Mouse (Mus musculus) neural tube, embryonic 14.5 days (tissue): ENCODE measurements at regions not wholly inside any gene's neighbourhood (a gene's known extent, or its start where the extent isn't known, plus 50 kb on each side); places are given as distances from the start of the nearest gene placed in this dataset.

ENCODE experiments used
- ATAC-seq: fragments of 200-750 bp; cut with Nextera tagmentation; 2 replicates; pipeline ENCODE4 v1.8.0; 2017; ENCODE audit warnings: low read depth, mild to moderate bottlenecking, moderate TSS enrichment, moderate library complexity
- H3K27ac ChIP-seq: fragments of 300-500 bp; sonication (generic); 2 replicates; pipeline ENCODE4 v1.5.1; 2014; ENCODE audit warnings: low read depth, mild to moderate bottlenecking, control low read depth, low read length, moderate library complexity, mixed read lengths
- H3K27me3 ChIP-seq: fragments of 300-500 bp; sonication (generic); 2 replicates; pipeline ENCODE4 v1.6.1; 2014; ENCODE audit warnings: low read length; ENCODE audit not compliant: control insufficient read depth, insufficient read depth
- H3K36me3 ChIP-seq: fragments of 300-500 bp; sonication (generic); 2 replicates; pipeline ENCODE4 v1.6.1; 2014; ENCODE audit warnings: low read length, mixed read lengths; ENCODE audit not compliant: control insufficient read depth, insufficient read depth
- H3K4me1 ChIP-seq: fragments of 300-500 bp; sonication (generic); 2 replicates; pipeline ENCODE4 v1.6.1; 2014; ENCODE audit warnings: low read length; ENCODE audit not compliant: control insufficient read depth, insufficient read depth
- H3K4me2 ChIP-seq: fragments of 300-500 bp; sonication (generic); 2 replicates; pipeline ENCODE4 v1.6.1; 2014; ENCODE audit warnings: mild to moderate bottlenecking, low read depth, low read length, control low read depth
- H3K4me3 ChIP-seq: fragments of 300-500 bp; sonication (generic); 2 replicates; pipeline ENCODE4 v1.5.1; 2014; ENCODE audit warnings: low read depth, low read length, control low read depth, mixed read lengths
- H3K9ac ChIP-seq: fragments of 300-500 bp; sonication (generic); replicated peaks from 2 replicates; pipeline ENCODE4 v1.6.1; 2014; ENCODE audit warnings: low read depth, mild to moderate bottlenecking, control low read depth, low read length, mixed read lengths
- H3K9me3 ChIP-seq: fragments of 300-500 bp; sonication (generic); 2 replicates; pipeline ENCODE4 v1.6.1; 2016; ENCODE audit warnings: low read length; ENCODE audit not compliant: control insufficient read depth
- WGBS: fragments of 180-500 bp; shearing (Covaris S2); extraction: QIAGEN DNeasy Blood & Tissue Kit; methylation state at CpG from one replicate; pipeline ENCODE4 v1.1.7; 2014; 5-methylcytosine and 5-hydroxymethylcytosine counted together

DNA sequence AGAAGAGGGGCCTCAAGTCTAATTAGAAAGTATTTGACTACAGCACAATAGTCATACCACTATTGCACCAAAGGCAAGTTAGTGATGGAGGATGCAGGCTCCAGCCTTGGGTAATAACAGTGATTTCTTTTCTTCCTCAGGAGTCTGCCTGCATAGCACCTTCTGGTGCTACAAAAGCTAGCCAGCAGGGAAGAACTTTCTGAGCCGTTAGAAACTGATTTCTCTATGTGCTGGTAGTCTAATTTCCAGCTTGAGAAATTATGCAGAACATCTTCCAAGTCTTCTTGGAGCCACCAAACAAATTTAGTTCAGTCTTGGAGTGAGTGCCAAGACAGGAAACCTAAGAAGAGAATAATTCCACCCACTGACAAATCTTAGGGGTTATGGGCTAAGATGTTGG lies 115.2 kb upstream of the Foxa2 start:
- Histone ChIP-seq H3K4me3 (no peak overlapping the region), H3K4me2 (no peak overlapping the region), H3K27ac (no peak overlapping the region), H3K4me1 (no peaks in the 10 kb centered on the region), H3K36me3 (no peaks in the 10 kb centered on the region), H3K27me3 (no peaks in the 10 kb centered on the region), H3K9ac (no peak overlapping the region), H3K9me3 (no peaks in the 10 kb centered on the region)
- 19% methylated on average over 1 of the region's 1 CpGs for WGBS
- ATAC-seq = no peak

DNA sequence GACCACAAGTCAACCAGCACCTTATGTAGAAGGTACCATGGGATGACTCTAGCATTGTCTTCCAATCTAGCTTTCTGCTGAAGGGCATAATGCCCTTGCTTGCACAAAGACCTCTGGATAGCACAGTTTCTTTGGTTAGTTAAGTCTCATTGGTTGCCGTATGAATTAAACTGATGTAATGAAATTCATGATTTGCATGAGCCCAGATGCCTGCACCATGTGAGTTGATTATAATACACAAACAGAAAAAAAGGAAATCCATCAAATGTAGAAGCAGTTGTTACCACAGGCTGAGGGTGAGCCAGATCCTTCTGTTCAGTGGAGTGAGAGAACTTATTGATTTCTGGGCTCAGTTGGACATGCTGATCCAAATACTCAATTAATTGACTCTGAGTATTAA lies 115.8 kb upstream of the Foxa2 start:
- Histone ChIP-seq H3K27me3 (no peaks in the 10 kb centered on the region), H3K4me2 (no peak overlapping the region), H3K36me3 (no peaks in the 10 kb centered on the region), H3K9ac (no peak overlapping the region), H3K9me3 (no peaks in the 10 kb centered on the region), H3K4me3 (no peak overlapping the region), H3K27ac (no peak overlapping the region), H3K4me1 (no peaks in the 10 kb centered on the region)
- ATAC-seq = no peak
- WGBS = 91% methylated on average over 1 of the region's 1 CpGs

DNA sequence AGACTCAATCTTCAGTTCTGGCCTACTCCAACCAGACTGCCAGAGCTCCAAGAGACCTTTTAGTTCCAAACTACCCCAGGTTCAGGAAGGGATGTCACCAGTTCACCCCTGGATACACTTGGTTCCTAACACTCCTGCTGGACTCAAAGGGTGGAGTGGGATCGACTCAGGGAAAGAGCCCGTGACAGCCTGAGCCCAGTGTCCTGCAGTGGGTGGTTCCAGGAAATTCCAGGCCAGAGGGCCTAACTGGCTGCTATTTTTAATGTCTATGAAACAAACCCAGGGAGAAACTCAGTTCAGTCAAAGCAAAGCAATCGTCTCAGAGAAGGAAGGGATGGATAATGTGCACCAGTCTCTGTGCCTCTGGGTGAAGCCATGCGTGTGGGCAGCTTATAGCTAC lies 124.3 kb upstream of the Foxa2 start:
- no peaks in the 10 kb centered on the region for H3K27me3 ChIP-seq
- no peak for ATAC-seq
- H3K4me3 ChIP-seq = no peak overlapping the region
- H3K9ac ChIP-seq = no peak overlapping the region
- no peaks in the 10 kb centered on the region for H3K9me3 ChIP-seq
- H3K36me3 ChIP-seq = no peaks in the 10 kb centered on the region
- 76% methylated on average over 4 of the region's 4 CpGs for WGBS
- H3K4me2 ChIP-seq = no peak overlapping the region
- no peaks in the 10 kb centered on the region for H3K4me1 ChIP-seq
- no peak overlapping the region for H3K27ac ChIP-seq

DNA sequence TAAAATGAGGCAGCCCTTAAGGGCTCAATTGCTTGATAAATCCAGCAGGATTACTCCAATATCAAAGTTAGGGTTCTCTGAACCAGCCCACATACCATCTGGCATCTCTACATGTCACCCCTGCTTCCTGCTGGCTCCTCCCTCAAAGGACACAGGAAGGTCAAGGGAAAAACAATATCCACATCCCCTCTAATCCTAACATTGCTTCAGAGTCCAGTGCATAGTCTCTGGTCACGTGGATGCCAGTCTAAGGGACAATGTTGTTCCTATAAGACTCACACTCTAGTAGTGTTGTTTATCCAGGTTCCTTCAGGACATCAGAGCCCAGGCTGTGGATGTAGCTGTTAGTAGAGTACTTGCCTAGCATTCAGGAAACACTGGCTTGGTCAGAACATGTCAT lies 124.9 kb upstream of the Foxa2 start:
- no peak overlapping the region for H3K27ac ChIP-seq
- no peaks in the 10 kb centered on the region for H3K27me3 ChIP-seq
- H3K4me2 ChIP-seq = no peak overlapping the region
- H3K9me3 ChIP-seq = no peaks in the 10 kb centered on the region
- no peaks in the 10 kb centered on the region for H3K4me1 ChIP-seq
- no peak for ATAC-seq
- WGBS = 38% methylated on average over 1 of the region's 1 CpGs
- no peak overlapping the region for H3K9ac ChIP-seq
- H3K4me3 ChIP-seq = no peak overlapping the region
- H3K36me3 ChIP-seq = no peaks in the 10 kb centered on the region

DNA sequence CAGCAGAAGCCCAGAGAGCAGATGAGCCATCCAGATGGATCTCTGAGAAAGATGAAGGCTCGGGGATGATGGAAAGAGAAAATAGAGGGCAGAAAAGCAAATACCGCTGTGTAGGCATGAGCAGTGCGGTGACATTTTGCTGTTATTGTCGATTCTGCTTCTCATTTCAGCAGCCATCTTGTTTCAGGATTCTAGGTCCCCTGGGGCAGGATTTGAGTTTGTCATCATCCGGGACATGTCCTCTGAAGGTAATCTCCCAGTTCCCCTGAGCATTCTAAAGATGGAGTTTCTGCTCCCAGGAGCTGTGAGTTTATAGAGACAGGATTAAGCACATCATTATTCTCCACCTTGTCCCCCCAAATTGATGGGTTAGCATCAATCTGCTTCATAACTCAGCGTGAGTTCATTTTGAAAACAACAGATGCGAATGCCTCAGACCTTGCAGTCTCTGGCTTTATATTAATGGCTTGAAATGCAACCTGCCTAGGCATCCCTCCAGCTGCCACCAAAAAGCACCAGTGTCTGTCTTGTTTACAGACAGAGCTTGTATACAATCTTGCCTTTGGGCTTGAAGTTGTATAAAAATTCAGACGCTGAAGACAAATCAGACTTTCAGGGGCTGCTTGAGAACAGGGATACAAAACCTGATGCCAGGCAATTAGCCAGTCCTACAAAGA lies 128.6 kb upstream of the Foxa2 start:
- Histone ChIP-seq H3K4me2 (no peak overlapping the region), H3K27me3 (no peaks in the 10 kb centered on the region), H3K27ac (no peak overlapping the region), H3K4me1 (no peaks in the 10 kb centered on the region), H3K9me3 (no peaks in the 10 kb centered on the region), H3K36me3 (no peaks in the 10 kb centered on the region), H3K9ac (no peak overlapping the region), H3K4me3 (no peak overlapping the region)
- ATAC-seq = no peak
- WGBS = 73% methylated on average over 8 of the region's 8 CpGs

DNA sequence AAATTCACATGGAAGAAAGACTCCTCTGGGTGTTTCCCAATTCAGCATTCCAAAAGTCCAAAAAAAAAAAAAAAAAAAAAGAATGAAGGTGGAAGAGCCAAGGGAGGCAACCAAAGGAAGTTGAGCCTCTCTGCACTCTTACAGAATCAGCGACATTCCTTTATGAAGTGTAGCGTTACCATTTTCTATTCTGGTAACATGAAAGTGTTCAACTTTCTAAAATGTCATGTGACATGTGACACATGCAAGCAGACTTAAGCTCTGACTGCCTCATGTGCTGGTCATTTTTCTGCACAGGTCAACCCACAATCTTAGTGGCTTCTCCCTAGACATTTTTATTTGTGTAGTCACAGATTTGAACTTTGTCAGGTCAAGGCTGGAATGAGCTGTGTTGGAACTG lies 133.5 kb upstream of the Foxa2 start:
- ATAC-seq = no peak
- no peaks in the 10 kb centered on the region for H3K36me3 ChIP-seq

DNA sequence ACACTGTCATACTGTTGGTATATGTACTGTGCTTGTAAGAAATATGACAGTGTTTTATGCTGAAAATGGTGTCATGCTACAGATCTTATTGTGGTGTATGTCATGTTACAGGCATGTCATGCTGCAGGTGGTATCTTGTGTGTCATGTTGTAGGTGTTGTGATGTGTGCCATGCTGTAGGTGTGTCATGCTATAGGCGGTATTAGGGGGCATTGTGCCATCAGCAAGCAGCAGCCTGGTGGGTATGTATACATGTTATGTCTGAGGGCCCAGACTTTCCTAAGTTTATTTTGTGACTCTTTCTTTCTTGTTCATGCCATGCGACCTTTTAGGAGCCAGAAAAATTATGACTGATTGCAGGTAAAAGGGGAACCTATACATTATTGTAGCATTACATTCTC lies 134.7 kb upstream of the Foxa2 start:
- ATAC-seq = no peak
- H3K4me2 ChIP-seq = no peak overlapping the region
- WGBS = 85% methylated on average over 2 of the region's 2 CpGs

More for the DNA sequence above, 133.5 kb upstream of the Foxa2 start:
- 95% methylated on average over 2 of the region's 2 CpGs for WGBS
- Histone ChIP-seq H3K9me3 (no peaks in the 10 kb centered on the region), H3K4me2 (no peak overlapping the region), H3K4me3 (no peak overlapping the region), H3K27ac (no peak overlapping the region), H3K9ac (no peak overlapping the region), H3K4me1 (no peaks in the 10 kb centered on the region), H3K27me3 (no peaks in the 10 kb centered on the region)

DNA sequence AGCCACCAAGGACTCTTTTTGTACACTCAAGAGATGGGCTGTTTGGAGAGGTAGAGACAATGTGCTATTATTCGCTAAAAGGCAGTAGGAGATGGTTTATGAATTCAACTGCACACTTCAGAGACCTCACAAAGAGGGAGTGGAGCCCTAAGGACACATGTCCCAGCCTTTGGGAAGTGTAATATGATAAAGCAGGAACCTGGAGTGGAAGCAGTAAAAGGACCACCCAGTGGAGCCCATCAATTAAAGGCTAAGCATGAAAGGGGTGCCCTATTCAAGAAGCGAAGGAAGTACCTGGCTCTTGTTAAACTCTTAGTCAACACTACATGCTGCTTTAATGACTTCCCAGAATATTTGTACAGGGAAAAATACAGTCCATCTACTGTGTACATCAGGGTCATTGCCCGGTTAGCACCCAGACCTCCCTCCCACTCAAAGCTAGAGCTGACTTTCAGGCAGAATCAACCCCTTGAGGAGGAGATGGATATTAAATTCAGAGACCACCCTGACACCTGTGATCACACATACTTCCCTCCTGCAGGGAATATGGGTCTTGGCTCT lies 135.8 kb upstream of the Foxa2 start:
- Histone ChIP-seq H3K36me3 (no peaks in the 10 kb centered on the region), H3K9me3 (no peaks in the 10 kb centered on the region), H3K9ac (no peak overlapping the region), H3K27ac (no peak overlapping the region), H3K4me1 (no peaks in the 10 kb centered on the region), H3K4me3 (no peak overlapping the region), H3K4me2 (no peak overlapping the region), H3K27me3 (no peaks in the 10 kb centered on the region)
- WGBS = 73% methylated on average over 3 of the region's 3 CpGs
- ATAC-seq = no peak

More for the DNA sequence above, 134.7 kb upstream of the Foxa2 start:
- Histone ChIP-seq H3K4me1 (no peaks in the 10 kb centered on the region), H3K9ac (no peak overlapping the region), H3K27me3 (no peaks in the 10 kb centered on the region), H3K4me3 (no peak overlapping the region), H3K27ac (no peak overlapping the region), H3K36me3 (no peaks in the 10 kb centered on the region), H3K9me3 (no peaks in the 10 kb centered on the region)

DNA sequence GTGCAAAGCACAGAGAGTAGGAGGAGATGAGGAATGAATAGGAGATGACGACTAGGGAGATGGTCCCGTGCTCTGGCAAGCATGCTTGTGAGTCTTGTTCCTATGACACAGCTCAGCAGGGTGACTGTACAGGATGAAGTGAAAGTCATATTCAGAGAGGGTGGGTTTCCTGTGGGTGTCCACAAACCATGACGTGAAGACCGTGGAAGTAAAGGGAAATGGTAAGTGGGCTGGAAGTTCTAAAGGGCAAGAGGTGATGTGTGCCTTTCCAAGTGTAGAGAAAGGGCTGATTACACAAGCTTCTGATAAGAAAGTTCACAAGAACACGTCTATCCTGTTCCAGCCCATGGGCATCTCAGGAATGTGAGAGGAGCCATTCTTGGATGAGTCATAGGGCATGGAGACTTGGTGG lies 138.0 kb upstream of the Foxa2 start:
- Histone ChIP-seq H3K4me3 (no peak overlapping the region), H3K27me3 (no peaks in the 10 kb centered on the region), H3K4me2 (no peak overlapping the region), H3K4me1 (no peaks in the 10 kb centered on the region), H3K9ac (no peak overlapping the region), H3K9me3 (no peaks in the 10 kb centered on the region), H3K27ac (no peak overlapping the region), H3K36me3 (no peaks in the 10 kb centered on the region)
- 81% methylated on average over 5 of the region's 5 CpGs for WGBS
- ATAC-seq = no peak
